Mouse (Mus musculus) heart, adult 2 months (tissue): ENCODE measurements around the gene Mef2c.

ENCODE experiments used
- CTCF ChIP-seq: fragments of 200-600 bp; IDR thresholded peaks from 2 replicates; pipeline ENCODE4 v1.8.1; 2022; ENCODE audit warnings: antibody characterized with exemption, mild to moderate bottlenecking, moderate library complexity
- EP300 ChIP-seq: fragments of 200-500 bp; IDR thresholded peaks from 2 replicates; pipeline ENCODE4 v1.6.1; 2011; ENCODE audit warnings: low read depth, low read length, control low read depth; ENCODE audit not compliant: insufficient read depth

DNA sequence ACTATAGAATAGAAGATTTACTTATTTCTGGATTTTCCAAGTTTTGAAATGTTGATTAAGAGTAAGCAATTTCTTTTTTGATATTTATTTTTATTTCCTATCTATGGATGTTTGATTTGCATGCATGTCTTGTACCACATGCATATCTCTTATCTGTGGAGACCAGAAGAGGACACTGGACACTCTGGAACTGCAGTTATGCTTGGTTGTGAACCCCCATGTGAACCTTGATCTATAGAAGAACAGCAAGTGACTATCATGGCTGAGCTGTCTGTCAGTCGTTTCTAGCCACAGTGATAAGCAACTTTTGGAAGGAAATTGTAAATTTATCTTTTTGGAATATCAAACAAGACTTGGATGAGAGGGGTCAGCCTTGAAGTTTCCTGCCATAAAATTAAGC is 48.2 kb downstream of the Mef2c start:
- TF ChIP-seq CTCF: no peak
- no peak for TF ChIP-seq EP300
